ENCODE assay signal across 9 mouse cellular contexts in the genomic region with DNA sequence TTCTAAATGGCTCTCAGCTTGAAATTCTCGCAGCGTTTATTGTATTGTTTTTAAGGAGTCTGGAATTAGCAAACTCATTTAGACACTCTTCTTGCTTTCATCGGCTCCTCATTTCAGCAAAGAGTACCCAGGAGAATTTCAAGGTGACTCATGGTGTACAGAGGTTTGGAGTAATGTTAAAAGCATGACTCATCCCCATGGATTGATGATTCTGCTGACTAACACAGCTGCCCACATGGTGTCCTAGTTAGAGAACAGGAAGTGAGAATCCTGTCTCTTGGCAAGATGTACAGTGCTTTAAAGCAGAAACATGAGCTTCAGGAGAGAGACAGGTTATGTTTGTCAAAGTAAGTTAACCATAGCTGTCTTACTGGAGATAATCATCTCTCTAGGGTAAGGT.
DNase-seq lines count a peak whose midpoint lies in the region; ATAC-seq and TF ChIP-seq lines count a peak whose summit lies in the region.
"Had no signal": no experiment of that assay in that cellular context is flagged by ENCODE, and none has a peak within 500 bp of the region (broad histone marks: within the 10 kb centered on the region; RNA-seq: fewer than 3 reads in every experiment).

No protein-coding gene starts in this region.

- CTCF ChIA-PET in Patski (lab: Charles Lee), result interaction anchor here (1.1 to 1.4 kb wide), 2 partner anchors 32 to 44 kb away, joined by 3 read pairs; no protein-coding TSS in a partner anchor

- POLR2A ChIA-PET in Patski (lab: Charles Lee), result interaction anchor here (0.6 kb wide), 1 partner anchor 664 kb away, joined by 4 read pairs; no protein-coding TSS in a partner anchor

- H3K27me3 ChIP-seq in Patski, result no peaks in the 10 kb centered on the region
- no peaks in the 10 kb centered on the region for H3K27me3 ChIP-seq in midbrain, embryonic 10.5 days (ENCODE audit: low read depth, poor library complexity, severe bottlenecking)

- intact Hi-C loops in left cerebral cortex, postnatal 4 days (cut with DNase I), result no loop called here

- no peaks in the 10 kb centered on the region for H3K9me3 ChIP-seq in midbrain, embryonic 10.5 days (replicated peaks)

- H3K36me3 ChIP-seq in midbrain, embryonic 10.5 days, result no peaks in the 10 kb centered on the region

- peak; percentile 100 for ATAC-seq in Patski
- ATAC-seq in granulocyte monocyte progenitor cell, adult 5-6 weeks (replicated peaks; ENCODE audit: poor library complexity, severe bottlenecking), result peak; percentile 99
- peak; percentile 92 for ATAC-seq in megakaryocyte progenitor cell, adult 5-6 weeks (replicated peaks; ENCODE audit: poor library complexity)
- ATAC-seq in CD4-positive, CD25-positive, alpha-beta regulatory T cell, adult 4 months, result no peak

- in situ Hi-C loops in Patski (cut with MboI; ENCODE audit: low pct_unique_long_range_greater_than_20kb), result no loop called here

- TF ChIP-seq CTCF in Patski (IDR thresholded peaks at IDR 0.05), result no peak

- no peak overlapping the region for H3K4me3 ChIP-seq in midbrain, embryonic 10.5 days

- no peaks in the 10 kb centered on the region for H3K4me1 ChIP-seq in midbrain, embryonic 10.5 days

- no peak overlapping the region for H3K27ac ChIP-seq in midbrain, embryonic 10.5 days (replicated peaks)

- DNase-seq in left cerebral cortex, adult 11 months (ENCODE audit: low spot score), result peak; percentile 38
- no peak for DNase-seq in left cerebral cortex, postnatal 4 days
- DNase-seq in Patski (ENCODE audit: low read depth, low spot score), result peak; percentile 75
- no peak for DNase-seq in midbrain, embryonic 10.5 days (ENCODE audit: low spot score)
- DNase-seq in urinary bladder, postnatal 25 days (ENCODE audit: low spot score), result no peak
- DNase-seq: cerebellum, adult 9-10 months had no signal

- WGBS in midbrain, embryonic 10.5 days, result 93% methylated on average over 3 of the region's 3 CpGs

Comparison
In these comparisons a context has a peak if more than half of its experiments do, and no peak if none do; other contexts are left out.
1. DNase-seq: peak in left cerebral cortex, adult 11 months (single experiment) and Patski (single experiment); none in left cerebral cortex, postnatal 4 days (single experiment), midbrain, embryonic 10.5 days (single experiment) and urinary bladder, postnatal 25 days (single experiment).